24 mouse cellular contexts compared by ENCODE assay signal in the genomic region with DNA sequence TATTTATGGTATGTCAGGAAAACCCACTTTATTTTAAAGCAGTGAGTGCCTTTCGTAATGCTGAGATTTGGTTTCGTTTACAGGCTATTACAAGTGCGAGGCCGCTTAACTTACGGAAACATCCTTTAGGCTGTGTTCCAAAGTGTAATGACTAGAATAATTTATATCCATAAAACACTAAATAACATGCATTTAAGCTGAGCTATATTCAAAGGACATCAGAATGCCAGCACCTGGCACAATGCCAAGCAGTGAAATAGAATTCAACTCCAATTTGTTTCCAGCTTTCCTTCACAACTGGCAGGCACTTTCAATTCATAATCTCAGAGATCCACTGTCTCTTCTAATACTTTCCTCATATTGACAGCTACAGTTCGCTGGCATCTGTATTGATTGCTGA.
DNase-seq lines count a peak whose midpoint lies in the region; ATAC-seq lines count a peak whose summit lies in the region.
"Had no signal": no experiment of that assay in that cellular context is flagged by ENCODE, and none has a peak within 500 bp of the region (broad histone marks: within the 10 kb centered on the region; RNA-seq: fewer than 3 reads in every experiment).

No protein-coding gene starts in this region.

- WGBS in embryonic facial prominence, embryonic 14.5 days = 59% methylated on average over 6 of the region's 6 CpGs
- WGBS in embryonic facial prominence, embryonic 10.5 days = 93% methylated on average over 6 of the region's 6 CpGs

- H3K27me3 ChIP-seq in embryonic facial prominence, embryonic 14.5 days (replicated peaks; ENCODE audit: control insufficient read depth, insufficient read depth, low read length) = no peaks in the 10 kb centered on the region
- no peaks in the 10 kb centered on the region for H3K27me3 ChIP-seq in embryonic facial prominence, embryonic 10.5 days (replicated peaks; ENCODE audit: low read depth, poor library complexity, severe bottlenecking)
- H3K27me3 ChIP-seq: hindbrain, embryonic 15.5 days; intestine, embryonic 15.5 days; limb, embryonic 13.5 days; liver, embryonic 13.5 days; megakaryocyte, embryonic 14.5 days; Patski had no signal

- peaks cover 4% of the 10 kb centered on the region; the same call in 1 of the 2 replicates for H3K4me1 ChIP-seq in embryonic facial prominence, embryonic 14.5 days (ENCODE audit: control insufficient read depth, insufficient read depth, low read length)
- no peaks in the 10 kb centered on the region for H3K4me1 ChIP-seq in embryonic facial prominence, embryonic 10.5 days
- H3K4me1 ChIP-seq: hindbrain, embryonic 15.5 days; intestine, embryonic 15.5 days; limb, embryonic 13.5 days; liver, embryonic 13.5 days; megakaryocyte, embryonic 14.5 days had no signal

- H3K4me3 ChIP-seq in embryonic facial prominence, embryonic 14.5 days (ENCODE audit: low read depth, low read length) = no peak overlapping the region
- H3K4me3 ChIP-seq in embryonic facial prominence, embryonic 10.5 days = no peak overlapping the region
- H3K4me3 ChIP-seq: heart, adult 2 months; hindbrain, embryonic 15.5 days; intestine, embryonic 15.5 days; limb, embryonic 13.5 days; liver, embryonic 13.5 days; megakaryocyte, embryonic 14.5 days had no signal

- H3K9me3 ChIP-seq in embryonic facial prominence, embryonic 14.5 days (ENCODE audit: control insufficient read depth, low read length) = no peaks in the 10 kb centered on the region
- H3K9me3 ChIP-seq in embryonic facial prominence, embryonic 10.5 days = no peaks in the 10 kb centered on the region
- H3K9me3 ChIP-seq: hindbrain, embryonic 15.5 days; intestine, embryonic 15.5 days; limb, embryonic 13.5 days; liver, embryonic 13.5 days; megakaryocyte, embryonic 14.5 days had no signal

- DNase-seq in embryonic facial prominence, embryonic 14.5 days (ENCODE audit: low spot score) = peak; percentile 70
- DNase-seq in embryonic facial prominence, embryonic 10.5 days (ENCODE audit: low spot score) = no peak
- peak; percentile 2 for DNase-seq in left cerebral cortex, postnatal 4 days
- no peak for DNase-seq in left cerebral cortex, postnatal 36 days (ENCODE audit: low spot score in 2 of 2)
- DNase-seq in right cerebral cortex, adult 18-20 months = peak; percentile 2
- no peak for DNase-seq in right cerebral cortex, postnatal 36 days (ENCODE audit: low spot score in 2 of 2)
- peak; percentile 16 for DNase-seq in right cerebral cortex, postnatal 4 days
- DNase-seq in urinary bladder, postnatal 4 days (ENCODE audit: low spot score in 2 of 2) = no peak
- DNase-seq: cerebellum, adult 2 months; gastrocnemius, postnatal 36 days; heart, adult 2 months; kidney, adult 8-10 months; kidney, postnatal 10 days; liver, embryonic 13.5 days; lung, adult 2 months; lung, postnatal 36 days; spleen, adult 18-20 months had no signal

- no peaks in the 10 kb centered on the region for H3K36me3 ChIP-seq in embryonic facial prominence, embryonic 14.5 days (ENCODE audit: control insufficient read depth, insufficient read depth, low read length)
- H3K36me3 ChIP-seq in embryonic facial prominence, embryonic 10.5 days (replicated peaks) = no peaks in the 10 kb centered on the region
- H3K36me3 ChIP-seq: hindbrain, embryonic 15.5 days; intestine, embryonic 15.5 days; limb, embryonic 13.5 days; liver, embryonic 13.5 days had no signal

- H3K9ac ChIP-seq in embryonic facial prominence, embryonic 14.5 days (ENCODE audit: low read depth, low read length) = no peak overlapping the region
- H3K9ac ChIP-seq: hindbrain, embryonic 15.5 days; intestine, embryonic 15.5 days; limb, embryonic 13.5 days; liver, embryonic 13.5 days had no signal

- intact Hi-C loops in left cerebral cortex, postnatal 4 days (cut with DNase I) = no loop called here
- intact Hi-C loops in left cerebral cortex, postnatal 36 days (cut with DNase I) = no loop called here

- H3K4me2 ChIP-seq in embryonic facial prominence, embryonic 14.5 days (ENCODE audit: low read depth, low read length) = no peak overlapping the region
- H3K4me2 ChIP-seq: hindbrain, embryonic 15.5 days; intestine, embryonic 15.5 days; limb, embryonic 13.5 days; liver, embryonic 13.5 days had no signal

- no peak for ATAC-seq in embryonic facial prominence, embryonic 14.5 days (ENCODE audit: low read depth)
- ATAC-seq: CD4-positive, CD25-positive, alpha-beta regulatory T cell, adult 4 months; intestine, embryonic 15.5 days; midbrain, embryonic 16.5 days; Patski had no signal

- H3K27ac ChIP-seq in embryonic facial prominence, embryonic 14.5 days (replicated peaks; ENCODE audit: low read depth, low read length) = no peak overlapping the region
- H3K27ac ChIP-seq in embryonic facial prominence, embryonic 10.5 days (replicated peaks) = no peak overlapping the region
- H3K27ac ChIP-seq: heart, adult 2 months; hindbrain, embryonic 15.5 days; intestine, embryonic 15.5 days; limb, embryonic 13.5 days; liver, embryonic 13.5 days had no signal

Comparison
In these comparisons a context has a peak if more than half of its experiments do, and no peak if none do; other contexts are left out.
1. DNase-seq: peak in embryonic facial prominence, embryonic 14.5 days (single experiment), left cerebral cortex, postnatal 4 days (single experiment), right cerebral cortex, adult 18-20 months (single experiment) and right cerebral cortex, postnatal 4 days (single experiment); none in embryonic facial prominence, embryonic 10.5 days (single experiment), left cerebral cortex, postnatal 36 days (0 of 2), right cerebral cortex, postnatal 36 days (0 of 2) and urinary bladder, postnatal 4 days (0 of 2).